9 mouse cellular contexts compared by ENCODE assay signal in the genomic region with DNA sequence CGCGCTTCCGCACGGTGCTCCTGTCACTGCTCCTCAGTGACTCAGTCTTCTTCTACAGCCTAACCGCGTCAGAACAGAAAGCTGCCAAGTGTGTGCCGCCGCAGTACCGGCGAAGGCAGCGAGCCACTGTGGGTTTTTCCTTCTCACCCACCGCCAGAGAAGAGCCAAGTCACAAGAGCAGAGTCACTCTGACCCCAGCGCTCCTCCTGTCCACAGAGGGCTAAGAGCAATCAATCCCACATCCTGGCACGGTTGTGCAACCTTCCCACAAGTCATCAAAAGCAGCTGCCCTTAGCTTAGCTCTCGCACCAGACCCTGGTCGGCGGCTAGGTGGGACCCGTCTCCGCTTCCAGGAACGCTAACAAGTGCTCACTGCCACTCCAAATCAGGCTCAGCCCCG. TPM values are rescaled to one million over a fixed set of nuclear protein-coding genes. Genes with fewer than 3 reads are reported as not detected.
DNase-seq lines count a peak whose midpoint lies in the region; ATAC-seq and TF ChIP-seq lines count a peak whose summit lies in the region.
"Had no signal": no experiment of that assay in that cellular context is flagged by ENCODE, and none has a peak within 500 bp of the region (broad histone marks: within the 10 kb centered on the region; RNA-seq: fewer than 3 reads in every experiment).

No protein-coding gene starts in this region.

- peaks cover 16% of the 10 kb centered on the region; the same call in 1 of the 2 replicates for H3K4me1 ChIP-seq in liver, adult 2 months (ENCODE audit: control insufficient read depth, insufficient read depth, low read length)
- no peaks in the 10 kb centered on the region; the same call in 1 of the 2 replicates for H3K4me1 ChIP-seq in hindbrain, embryonic 14.5 days (replicated peaks; ENCODE audit: control insufficient read depth, insufficient read depth, low read length)

- no peaks in the 10 kb centered on the region for H3K36me3 ChIP-seq in liver, adult 2 months (ENCODE audit: control insufficient read depth, insufficient read depth, low read length)
- H3K36me3 ChIP-seq in hindbrain, embryonic 14.5 days (replicated peaks; ENCODE audit: control insufficient read depth, insufficient read depth) = peaks cover 7% of the 10 kb centered on the region; the same call in 1 of the 2 replicates
- H3K36me3 ChIP-seq: neural tube, embryonic 12.5 days had no signal

- intact Hi-C loops in left cerebral cortex, postnatal 10 days (cut with DNase I) = no loop called here

- H3K4me3 ChIP-seq in liver, adult 2 months (ENCODE audit: insufficient read depth, low read depth, low read length) = peak overlapping the region; percentile 15; the same call in 1 of the 2 replicates
- no peak overlapping the region for H3K4me3 ChIP-seq in hindbrain, embryonic 14.5 days (replicated peaks; ENCODE audit: low read length)
- H3K4me3 ChIP-seq: neural tube, embryonic 12.5 days had no signal

- no peak for TF ChIP-seq CTCF in liver, adult 2 months (IDR thresholded peaks at IDR 0.05; ENCODE audit: low read depth, low read length)

- peaks cover 36% of the 10 kb centered on the region; the same call in 1 of the 2 replicates for H3K79me2 ChIP-seq in liver, adult 2 months (ENCODE audit: control insufficient read depth, insufficient read depth, low read length)

- peak overlapping the region; percentile 73 for H3K27ac ChIP-seq in liver, adult 2 months (replicated peaks; ENCODE audit: insufficient read depth, low read depth, low read length)
- H3K27ac ChIP-seq in hindbrain, embryonic 14.5 days = no peak overlapping the region
- H3K27ac ChIP-seq: neural tube, embryonic 12.5 days had no signal

- H3K9ac ChIP-seq in liver, adult 2 months (ENCODE audit: low read depth, low read length) = peak overlapping the region; percentile 41
- no peak overlapping the region for H3K9ac ChIP-seq in hindbrain, embryonic 14.5 days
- H3K9ac ChIP-seq: neural tube, embryonic 12.5 days had no signal

- no peak overlapping the region for H3K4me2 ChIP-seq in hindbrain, embryonic 14.5 days (replicated peaks)
- H3K4me2 ChIP-seq: neural tube, embryonic 12.5 days had no signal

- peak; percentile 51 to 61 for DNase-seq in left cerebral cortex, adult 18-20 months (ENCODE audit: low spot score in 2 of 2)
- no peak for DNase-seq in left cerebral cortex, postnatal 10 days (ENCODE audit: extremely low spot score in 1 of 2, low spot score in 2 of 2)
- DNase-seq in adrenal gland, postnatal 25 days = peak; percentile 45
- DNase-seq in liver, adult 2 months (ENCODE audit: extremely low read depth, low read depth, low spot score) = peak; percentile 95
- no peak for DNase-seq in hindbrain, embryonic 14.5 days (ENCODE audit: low spot score)
- DNase-seq in kidney, postnatal 4 days = no peak

- no peaks in the 10 kb centered on the region for H3K27me3 ChIP-seq in liver, adult 2 months (ENCODE audit: control insufficient read depth, insufficient read depth, low read length)
- no peaks in the 10 kb centered on the region for H3K27me3 ChIP-seq in hindbrain, embryonic 14.5 days (ENCODE audit: control insufficient read depth, insufficient read depth, low read length)
- H3K27me3 ChIP-seq: neural tube, embryonic 12.5 days had no signal

- H3K9me3 ChIP-seq in hindbrain, embryonic 14.5 days (ENCODE audit: control insufficient read depth, low read length) = no peaks in the 10 kb centered on the region
- H3K9me3 ChIP-seq: neural tube, embryonic 12.5 days had no signal

- ATAC-seq in megakaryocyte progenitor cell, adult 5-6 weeks (replicated peaks; ENCODE audit: poor library complexity) = peak; percentile 89
- ATAC-seq in hindbrain, embryonic 14.5 days (ENCODE audit: low FRiP score) = no peak

- 17% methylated on average over 21 of the region's 21 CpGs for WGBS in liver, adult 2 months
- WGBS in hindbrain, embryonic 14.5 days = 87% methylated on average over 21 of the region's 21 CpGs

- no peak for TF ChIP-seq POLR2A in liver, adult 2 months (IDR thresholded peaks at IDR 0.05; ENCODE audit: extremely low read depth, insufficient read depth, low read length)

RNA-seq across cellular contexts. Expression of a gene that starts 8.3 kb away (rescaled TPM):
- total RNA-seq in left cerebral cortex, adult 18-20 months (2021) = 100 to 1,000 TPM; 104 to 105 TPM
- total RNA-seq in left cerebral cortex, postnatal 10 days (2021) = 10 to 100 TPM; 86.1 to 86.4 TPM
- total RNA-seq in adrenal gland, postnatal 25 days (2021) = 39.1 and 46.2 TPM in 2 replicates
- 25.1 and 35.9 TPM in 2 replicates for total RNA-seq in liver, adult 2 months (2014; rRNA removed)
- polyA plus RNA-seq in liver, adult 2 months (2012; rRNA removed) = 23.0 and 26.5 TPM in 2 replicates
- 6.0 and 6.6 TPM in 2 replicates for total RNA-seq in megakaryocyte progenitor cell, adult 5-6 weeks (2015)
- 6.9 and 7.1 TPM in 2 replicates for total RNA-seq in megakaryocyte progenitor cell, adult 5-6 weeks (2017)
- polyA plus RNA-seq in hindbrain, embryonic 14.5 days (2014; fragmentation: Nextera tagmentation; extraction: Ambion mirVana) = 36.2 and 38.1 TPM in 2 replicates

RNA-seq across cellular contexts. Expression of a gene that starts 19.8 kb away (rescaled TPM):
- total RNA-seq in left cerebral cortex, adult 18-20 months (2021) = 100 to 1,000 TPM; 187 to 190 TPM
- total RNA-seq in left cerebral cortex, postnatal 10 days (2021) = 100 to 1,000 TPM; 158 to 163 TPM
- total RNA-seq in adrenal gland, postnatal 25 days (2021) = 171 and 182 TPM in 2 replicates
- 61.9 and 79.7 TPM in 2 replicates for total RNA-seq in liver, adult 2 months (2014; rRNA removed)
- 45.9 and 48.2 TPM in 2 replicates for polyA plus RNA-seq in liver, adult 2 months (2012; rRNA removed)
- 73.8 and 74.5 TPM in 2 replicates for total RNA-seq in megakaryocyte progenitor cell, adult 5-6 weeks (2015)
- 65.9 and 78.6 TPM in 2 replicates for total RNA-seq in megakaryocyte progenitor cell, adult 5-6 weeks (2017)
- 389 and 391 TPM in 2 replicates for polyA plus RNA-seq in hindbrain, embryonic 14.5 days (2014; fragmentation: Nextera tagmentation; extraction: Ambion mirVana)

RNA-seq across cellular contexts. Expression of a gene that starts 26.2 kb away (rescaled TPM):
- not detected for total RNA-seq in left cerebral cortex, adult 18-20 months (2021)
- not detected for total RNA-seq in left cerebral cortex, postnatal 10 days (2021)
- not detected in 2 replicates for total RNA-seq in adrenal gland, postnatal 25 days (2021)
- total RNA-seq in liver, adult 2 months (2014; rRNA removed) = not detected in 2 replicates
- polyA plus RNA-seq in liver, adult 2 months (2012; rRNA removed) = not detected in 2 replicates
- total RNA-seq in megakaryocyte progenitor cell, adult 5-6 weeks (2015) = not detected in 2 replicates
- total RNA-seq in megakaryocyte progenitor cell, adult 5-6 weeks (2017) = not detected in 2 replicates
- not detected in 2 replicates for polyA plus RNA-seq in hindbrain, embryonic 14.5 days (2014; fragmentation: Nextera tagmentation; extraction: Ambion mirVana)
- polyA plus RNA-seq: large intestine, adult 2 months; neural tube, embryonic 12.5 days had no signal

Comparison
In these comparisons a context has a peak if more than half of its experiments do, and no peak if none do; other contexts are left out.
1. DNase-seq: peak in left cerebral cortex, adult 18-20 months (2 of 2), adrenal gland, postnatal 25 days (single experiment) and liver, adult 2 months (single experiment); none in left cerebral cortex, postnatal 10 days (0 of 2), hindbrain, embryonic 14.5 days (single experiment) and kidney, postnatal 4 days (0 of 2).